Mouse (Mus musculus): ENCODE measurements at regions not wholly inside any gene's neighbourhood (a gene's known extent, or its start where the extent isn't known, plus 50 kb on each side); places are given as distances from the start of the nearest gene placed in this dataset.

- peak; percentile 61 to 66 for DNase-seq (ENCODE audit: low spot score in 2 of 2)
Measured at GRCm38 (mm10) chr5:118421884-118422821, 138.3 kb upstream of the Med13l start.

- no peak for DNase-seq (ENCODE audit: low spot score in 2 of 2)
Measured at GRCm38 (mm10) chr5:118424177-118424576, 136.3 kb upstream of the Med13l start.

DNA sequence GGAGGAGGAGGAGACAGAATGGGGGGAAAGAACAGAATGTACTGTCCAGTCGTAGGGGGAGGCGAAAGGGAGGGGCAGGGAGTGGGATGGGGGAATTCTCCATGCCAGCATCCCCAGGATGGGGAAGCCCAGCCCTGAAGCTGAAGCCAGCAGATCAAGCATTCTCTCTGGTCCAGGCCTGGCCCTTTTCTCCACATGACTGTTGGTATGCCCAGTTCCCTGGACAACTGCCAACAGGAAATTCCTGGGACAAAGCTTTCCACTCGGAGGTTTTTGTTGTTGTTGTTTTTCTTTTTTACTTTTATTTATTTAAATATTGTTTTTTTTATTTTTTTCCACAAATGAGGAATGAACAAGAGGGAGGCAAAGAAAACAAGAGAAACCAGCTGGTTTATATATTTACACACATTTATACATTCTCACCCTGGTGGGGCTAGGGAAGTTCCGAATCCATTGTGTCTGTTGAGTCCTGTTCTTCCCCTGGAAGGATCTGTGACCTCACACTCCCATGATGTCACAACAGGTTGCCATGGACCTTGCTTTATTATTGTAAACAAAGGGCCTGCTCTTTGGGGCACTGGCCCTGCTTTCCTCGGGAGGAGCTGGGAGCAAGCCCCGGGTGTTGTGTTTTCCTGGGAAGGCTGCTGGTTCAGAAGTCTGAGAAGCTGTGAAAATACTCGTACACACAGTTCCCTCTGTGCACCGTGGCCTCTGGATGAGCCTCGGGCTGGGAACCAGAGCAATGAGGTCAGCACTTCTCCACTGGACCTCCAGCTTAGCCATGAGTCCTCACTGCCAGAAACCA lies 135.5 kb upstream of the Med13l start:
- peak; percentile 37 to 41 for DNase-seq (ENCODE audit: low spot score in 2 of 2)

DNA sequence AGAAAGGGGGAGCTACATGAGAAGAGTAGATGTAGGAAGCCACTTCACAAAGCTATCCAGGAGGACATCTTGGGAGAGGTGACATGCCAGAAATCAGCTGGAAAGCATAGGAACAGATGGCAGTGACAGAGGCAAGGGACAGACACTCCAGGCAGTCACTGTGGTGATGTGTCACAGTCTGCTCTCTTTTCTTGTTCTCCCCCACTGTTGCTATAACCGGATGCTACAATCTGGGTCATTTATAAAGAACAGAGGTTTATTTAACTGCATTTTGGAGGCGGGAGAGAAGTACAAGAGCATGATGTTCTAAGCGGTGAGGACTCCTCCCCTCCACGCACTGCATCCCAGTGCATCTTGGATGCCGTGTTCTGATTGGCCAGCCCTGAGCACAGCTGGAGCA lies 133.8 kb upstream of the Med13l start:
- DNase-seq (ENCODE audit: low spot score in 2 of 2), result no peak

DNA sequence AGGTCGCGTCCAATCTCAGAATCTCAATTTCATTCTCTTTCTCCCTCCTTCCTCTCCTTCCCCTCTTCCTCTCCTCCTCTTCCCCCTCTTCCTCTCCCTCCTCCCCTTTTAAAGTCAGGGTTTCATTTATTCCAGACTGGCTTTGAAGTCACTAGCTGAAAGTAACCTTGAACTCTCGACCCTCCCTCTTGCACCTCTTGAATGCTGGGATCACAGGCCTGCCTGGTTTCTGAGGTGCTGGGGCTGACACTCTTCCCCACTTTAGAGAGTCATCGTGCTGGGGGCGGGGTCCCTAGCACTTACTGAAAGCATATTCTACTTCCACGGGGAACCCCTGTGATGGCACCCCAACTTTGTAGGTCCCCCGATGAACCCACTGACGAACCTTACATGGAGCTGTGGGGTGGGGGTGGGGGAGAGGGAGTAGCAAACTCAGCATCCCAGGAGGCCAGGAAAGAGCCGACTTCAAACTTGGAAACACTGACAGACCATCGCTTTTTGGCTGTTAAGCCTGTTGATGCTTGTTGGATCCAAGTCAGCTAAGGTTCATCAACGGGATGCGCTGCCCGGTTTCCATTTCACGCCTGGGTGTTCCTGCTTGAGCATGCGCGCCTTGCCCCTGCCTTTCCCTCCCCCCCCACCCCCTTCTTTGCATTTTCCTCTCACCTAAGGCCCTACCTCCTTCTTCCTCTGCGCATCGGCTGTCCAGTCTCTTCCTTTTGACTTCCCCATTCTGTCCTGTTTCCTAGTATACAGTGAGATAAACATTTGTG lies 132.0 kb upstream of the Med13l start:
- no peak for DNase-seq (ENCODE audit: low spot score in 2 of 2)

DNA sequence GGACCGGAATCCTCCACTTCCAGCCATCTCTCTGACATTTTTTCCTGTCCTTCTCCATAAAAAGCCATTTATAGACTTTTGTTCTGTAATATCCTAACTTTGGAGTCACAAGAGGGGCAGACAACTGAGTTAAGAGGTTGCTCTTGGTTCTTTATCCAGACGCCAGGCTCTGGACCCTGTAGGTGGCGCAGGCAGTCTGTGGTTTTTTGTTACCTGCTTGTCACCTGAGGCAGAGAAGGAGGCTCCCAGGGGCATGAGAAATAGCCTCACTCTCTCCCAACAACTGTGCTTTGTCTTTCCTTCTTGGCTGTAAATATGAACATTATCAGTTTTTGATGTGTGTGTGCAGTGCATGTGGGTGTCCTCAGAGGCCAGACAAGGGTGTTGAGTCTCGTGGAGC lies 126.9 kb upstream of the Med13l start:
- DNase-seq (ENCODE audit: low spot score in 2 of 2), result no peak

- no peak for DNase-seq (ENCODE audit: low spot score in 2 of 2)
Measured at GRCm38 (mm10) chr5:118434718-118435555, 125.5 kb upstream of the Med13l start.

GRCm38 (mm10) chr5:118435556-118435950 lies 124.9 kb upstream of the Med13l start:
- DNase-seq (ENCODE audit: low spot score in 2 of 2), result no peak

DNA sequence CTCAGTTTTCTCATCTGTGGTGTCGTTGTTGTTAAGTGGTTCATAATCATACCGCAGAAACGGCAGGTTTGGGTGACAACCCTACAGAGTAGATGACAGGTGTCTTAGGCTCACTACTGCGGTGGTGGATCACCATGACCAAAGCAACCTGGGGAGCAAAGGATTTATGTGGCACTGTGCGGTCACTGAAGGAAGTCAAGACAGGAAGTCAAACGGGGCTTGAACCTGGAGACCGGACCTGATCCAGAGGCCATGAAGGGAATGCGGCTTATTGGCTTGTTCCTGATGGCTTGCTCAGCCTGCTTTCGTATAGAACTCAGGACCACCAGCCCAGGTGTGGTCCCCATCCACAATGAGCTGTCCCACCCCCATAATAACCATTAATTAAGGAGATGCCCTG lies 124.4 kb upstream of the Med13l start:
- DNase-seq (ENCODE audit: low spot score in 2 of 2), result no peak

DNA sequence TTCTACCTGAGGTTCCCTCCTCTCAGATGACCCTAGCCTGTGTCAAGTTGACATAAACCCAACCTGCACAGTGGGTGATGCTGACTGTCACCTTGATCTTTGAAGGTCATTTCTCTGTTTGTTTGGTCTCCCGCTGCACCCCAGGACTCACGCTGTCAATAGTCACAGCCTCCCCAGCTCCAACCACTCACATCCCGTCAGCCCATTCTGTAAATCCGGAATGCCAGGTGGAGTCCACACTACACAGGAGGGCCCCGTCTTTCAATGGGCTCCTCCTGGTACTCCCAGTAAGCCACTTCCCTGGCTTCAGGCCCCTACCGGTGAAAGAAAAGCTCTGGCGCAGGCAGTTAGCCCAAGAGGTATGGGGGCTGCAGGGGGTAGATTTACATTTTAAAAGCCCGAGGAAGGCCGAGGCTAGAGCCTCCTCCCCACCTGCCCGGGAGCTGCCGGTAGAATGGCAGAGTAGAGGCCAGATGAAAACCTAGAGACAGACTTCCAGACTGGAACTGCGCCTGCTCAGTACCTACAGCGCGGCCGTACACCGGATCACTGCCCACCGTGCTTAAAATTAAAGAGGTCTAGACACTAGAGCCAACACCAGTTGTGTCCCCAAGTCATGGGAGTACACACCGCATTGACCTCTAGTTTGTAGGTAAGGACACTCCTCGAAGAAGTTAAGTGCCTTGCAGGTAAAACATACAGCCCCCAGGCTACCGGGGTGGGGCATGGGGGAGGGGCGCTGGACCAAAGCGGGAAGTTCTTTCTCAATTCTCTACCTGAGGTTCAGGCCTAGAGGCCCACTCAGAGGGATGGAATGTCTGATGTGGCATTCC lies 123.8 kb upstream of the Med13l start:
- no peak for DNase-seq (ENCODE audit: low spot score in 2 of 2)

DNA sequence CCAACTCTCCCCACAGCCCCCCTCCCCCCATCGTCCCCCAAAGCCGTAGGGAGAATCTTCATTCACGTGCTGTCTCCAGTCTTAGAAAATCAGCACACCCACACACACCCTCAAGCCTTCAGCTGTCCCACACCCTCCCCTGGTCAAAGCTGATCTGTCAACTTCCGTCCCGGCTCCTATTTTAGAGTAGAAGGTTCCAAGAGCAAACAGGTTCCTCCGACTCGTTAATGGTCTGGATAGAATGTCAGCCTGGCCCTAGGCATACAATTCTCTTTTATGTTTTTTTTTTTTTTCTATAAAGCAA lies 123.2 kb upstream of the Med13l start:
- no peak for DNase-seq (ENCODE audit: low spot score in 2 of 2)

DNA sequence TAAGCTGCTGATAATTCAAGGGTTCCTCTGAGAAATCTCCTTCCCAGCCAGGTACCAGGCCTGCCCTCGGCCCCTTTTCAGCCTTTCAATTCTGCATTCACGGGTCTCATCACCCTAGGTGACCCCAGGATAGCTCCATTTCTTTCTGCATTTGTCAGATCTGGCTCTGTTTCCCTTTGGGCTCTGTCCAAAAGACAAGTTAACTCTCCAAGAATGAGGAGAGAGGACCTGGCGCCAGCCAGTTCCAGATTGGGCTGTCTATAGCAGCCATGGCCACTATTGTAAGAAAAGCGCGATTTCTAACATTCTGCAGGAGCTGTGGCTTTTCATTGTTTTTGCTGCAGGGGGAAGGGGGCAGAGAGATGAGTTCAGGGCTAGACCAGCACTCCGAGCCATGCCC lies 122.5 kb upstream of the Med13l start:
- no peak for DNase-seq (ENCODE audit: low spot score in 2 of 2)

DNA sequence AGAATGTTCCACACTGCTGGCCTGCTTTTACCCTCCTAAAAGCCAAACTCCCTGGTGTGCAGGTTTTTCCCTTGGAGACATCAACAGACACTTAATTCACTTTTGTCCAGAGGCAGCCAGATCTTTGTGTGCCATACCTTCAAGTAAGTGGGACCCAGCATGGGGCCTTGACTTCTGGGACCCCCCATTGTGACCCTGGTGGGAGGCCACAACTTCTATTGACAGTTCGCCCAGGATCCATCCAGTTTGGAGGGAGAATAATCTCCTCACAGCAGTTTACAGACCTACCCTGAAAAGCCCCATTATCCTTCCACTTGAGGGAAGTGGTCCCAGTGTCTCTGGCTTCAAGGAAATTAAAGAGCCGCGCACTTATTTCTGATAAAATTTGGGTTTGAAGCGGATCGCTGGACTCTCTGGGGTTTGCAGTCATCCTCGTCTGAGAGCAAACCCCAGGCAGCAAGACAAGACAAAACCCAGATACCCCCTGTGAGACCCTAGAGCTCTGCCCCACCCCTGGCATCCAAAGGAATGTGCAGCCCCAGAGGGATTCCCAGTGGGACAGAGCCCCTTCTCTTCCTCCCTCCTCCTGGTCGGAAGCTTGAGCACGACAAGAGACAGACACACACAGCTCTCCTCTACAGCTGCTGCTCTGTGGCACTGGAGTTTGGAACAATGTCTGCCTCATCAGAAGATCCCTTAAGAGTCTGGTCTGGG lies 115.8 kb upstream of the Med13l start:
- DNase-seq (ENCODE audit: low spot score in 2 of 2), result no peak

GRCm38 (mm10) chr5:118445252-118445987 lies 115.1 kb upstream of the Med13l start:
- no peak for DNase-seq (ENCODE audit: low spot score in 2 of 2)

DNA sequence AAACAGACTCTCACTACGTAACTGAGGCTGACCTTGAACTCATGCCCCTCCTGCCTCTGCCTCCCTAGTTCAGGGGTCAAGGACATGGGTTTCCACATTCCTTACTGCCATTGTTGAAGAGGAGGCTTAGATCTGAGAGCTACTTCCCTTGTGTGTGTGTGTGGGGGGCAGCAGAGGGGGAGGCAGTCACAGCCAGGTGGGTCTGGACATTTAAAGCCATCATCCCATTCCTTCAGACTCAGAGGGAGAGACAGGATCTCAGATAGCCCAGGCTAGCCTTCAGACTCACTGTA lies 114.5 kb upstream of the Med13l start:
- no peak for DNase-seq (ENCODE audit: low spot score in 2 of 2)

GRCm38 (mm10) chr5:118446878-118447277 lies 113.6 kb upstream of the Med13l start:
- DNase-seq (ENCODE audit: low spot score in 2 of 2), result no peak

- DNase-seq (ENCODE audit: low spot score in 2 of 2), result no peak
Measured at GRCm38 (mm10) chr5:118447366-118447765, 113.1 kb upstream of the Med13l start.

- no peak for DNase-seq (ENCODE audit: low spot score in 2 of 2)
Measured at GRCm38 (mm10) chr5:118448884-118449515, 111.5 kb upstream of the Med13l start.
